Mouse (Mus musculus) ES-E14 (cell line): ENCODE data around the gene Mpc1. TPM values are rescaled to one million over a fixed set of nuclear protein-coding genes. Genes with fewer than 3 reads are reported as not detected.

Experiments used
- DNase-seq: peaks from one replicate; pipeline ENCODE4 v3.0.0-alpha.2; 2013; ENCODE audit warnings: low read depth, low spot score
- H3K27ac ChIP-seq: 2 replicates; pipeline ENCODE4 v1.5.1; 2012; ENCODE audit warnings: low read depth, mild to moderate bottlenecking, low read length, moderate library complexity, mixed read lengths; ENCODE audit not compliant: poor library complexity, insufficient read depth, severe bottlenecking
- H3K36me3 ChIP-seq: 2 replicates; pipeline ENCODE4 v1.6.1; 2012; ENCODE audit warnings: mild to moderate bottlenecking, low read length, moderate library complexity, mixed read lengths; ENCODE audit not compliant: control insufficient read depth, poor library complexity, insufficient read depth, severe bottlenecking
- H3K4me1 ChIP-seq, 2 experiments: fragments of 150-350 bp in 1 of 2; sonication (generic) in 1 of 2; 2 replicates each; pipeline ENCODE4 v1.6.1; 2012; ENCODE audit warnings: low read length in 2 of 2, mild to moderate bottlenecking in 1 of 2, mixed read lengths in 1 of 2; ENCODE audit not compliant: control insufficient read depth in 2 of 2, insufficient read depth in 2 of 2, poor library complexity in 1 of 2
- H3K4me3 ChIP-seq, 2 experiments: fragments of 150-350 bp in 1 of 2; sonication (generic) in 1 of 2; 2 replicates each; pipeline ENCODE4 v1.5.1; 2012; ENCODE audit warnings: low read length in 2 of 2, low read depth in 1 of 2, mild to moderate bottlenecking in 1 of 2, mixed read lengths in 1 of 2; ENCODE audit not compliant: insufficient read depth in 1 of 2, poor library complexity in 1 of 2, severe bottlenecking in 1 of 2
- H3K9ac ChIP-seq: 2 replicates; pipeline ENCODE4 v1.6.1; 2012; ENCODE audit warnings: low read depth, mild to moderate bottlenecking, low read length, mixed read lengths; ENCODE audit not compliant: poor library complexity, insufficient read depth, severe bottlenecking
- H3K9me3 ChIP-seq: fragments of 150-350 bp; sonication (generic); 2 replicates; pipeline ENCODE4 v1.6.1; 2012; ENCODE audit warnings: low read depth, mild to moderate bottlenecking, low read length; ENCODE audit not compliant: control insufficient read depth, insufficient read depth
- CHD2 ChIP-seq: IDR thresholded peaks from 2 replicates; pipeline ENCODE4 v1.6.1; 2014; ENCODE audit warnings: mild to moderate bottlenecking, low read depth, low read length, inconsistent platforms
- HCFC1 ChIP-seq: IDR thresholded peaks from 2 replicates; pipeline ENCODE4 v1.6.1; 2012; ENCODE audit warnings: low read length, inconsistent platforms, borderline replicate concordance; ENCODE audit not compliant: insufficient read depth
- MAFK ChIP-seq: IDR thresholded peaks from 2 replicates; pipeline ENCODE4 v1.6.1; 2014; ENCODE audit warnings: mild to moderate bottlenecking, low read depth, low read length, inconsistent platforms; ENCODE audit not compliant: insufficient read depth
- ZC3H11A ChIP-seq: IDR thresholded peaks from 2 replicates; pipeline ENCODE4 v1.6.1; 2012; ENCODE audit warnings: low read depth, mild to moderate bottlenecking, inconsistent platforms, low read length, borderline replicate concordance
- ZNF384 ChIP-seq: IDR thresholded peaks from 2 replicates; pipeline ENCODE4 v1.6.1; 2012; ENCODE audit warnings: low read depth, low read length, inconsistent platforms
- in situ Hi-C, 2 experiments: fragments of 600-800 bp; cut with MboI; formaldehyde crosslinking; loops; one replicate each; pipeline ENCODE4 v1.15.1; 2025; ENCODE audit warnings: low sequenced_read_pairs in 2 of 2, inconsistent platforms in 1 of 2; ENCODE audit not compliant: unreplicated experiment in 2 of 2
- total RNA-seq: library from RNA; depleted of rRNA; stranded (reverse); fragments of 300-350 nt; gene quantifications from 2 replicates; pipeline ENCODE4 v1.2.3, GENCODE M21; 2012

Mpc1 gene
- total RNA-seq, 1 experiment = 35.7 TPM

GRCm38 (mm10) chr17:8244124-8244523 is 38.6 kb upstream of the Mpc1 start:
- H3K27ac ChIP-seq = no peak overlapping the region
- no peak for TF ChIP-seq ZC3H11A
- no peak for TF ChIP-seq HCFC1
- no peak for TF ChIP-seq MAFK
- TF ChIP-seq CHD2 = no peak
- no peak for TF ChIP-seq ZNF384
- H3K36me3 ChIP-seq = no peaks in the 10 kb centered on the region
- H3K9me3 ChIP-seq = no peaks in the 10 kb centered on the region
- no peak overlapping the region for H3K9ac ChIP-seq
- DNase-seq = no peak
- in situ Hi-C loops = no loop called here
- peaks cover 0 to 26% of the 10 kb centered on the region in 2 experiments; a peak in 2 of 4 replicates for H3K4me1 ChIP-seq
- no peak overlapping the region for H3K4me3 ChIP-seq

DNA sequence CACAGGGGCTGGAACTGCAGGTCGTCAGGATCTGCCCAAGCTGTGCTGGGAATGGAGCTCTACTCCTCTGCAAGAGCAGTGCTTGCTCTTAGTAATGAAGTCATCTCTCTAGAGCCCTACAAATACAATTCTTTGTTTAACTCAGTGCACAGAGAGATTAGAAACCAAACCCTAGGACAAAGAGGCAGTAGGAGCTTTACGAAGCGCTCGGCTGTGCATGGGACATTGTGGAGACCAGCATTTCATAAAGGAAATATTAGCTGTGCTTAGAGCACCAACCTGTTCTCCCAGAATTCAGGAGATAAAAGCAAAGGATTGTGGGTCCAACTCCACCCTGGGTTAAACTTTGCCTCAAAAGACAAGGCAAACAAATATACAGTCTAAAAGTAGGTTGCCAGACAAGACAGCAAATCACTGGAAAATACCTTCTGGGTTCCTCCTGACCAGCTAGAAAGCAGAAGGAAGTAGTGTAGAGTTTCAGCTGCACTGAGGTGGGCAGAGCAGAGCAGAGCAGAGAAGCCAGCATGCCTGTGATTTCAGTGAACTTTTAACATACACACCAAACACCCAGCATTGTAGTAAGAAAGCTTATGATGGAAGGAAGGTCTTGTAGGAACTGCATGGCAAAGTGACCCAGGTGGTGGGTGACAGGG is 36.5 kb upstream of the Mpc1 start:
- no peak for TF ChIP-seq CHD2
- TF ChIP-seq MAFK = no peak
- no peak for TF ChIP-seq HCFC1
- TF ChIP-seq ZNF384 = no peak
- TF ChIP-seq ZC3H11A = no peak
- H3K4me3 ChIP-seq = no peak overlapping the region
- in situ Hi-C loops = no loop called here
- H3K9me3 ChIP-seq = no peaks in the 10 kb centered on the region
- no peaks in the 10 kb centered on the region for H3K36me3 ChIP-seq
- no peak overlapping the region for H3K27ac ChIP-seq
- H3K4me1 ChIP-seq = peaks cover 0 to 9% of the 10 kb centered on the region in 2 experiments; a peak in 1 of 4 replicates
- no peak for DNase-seq
- H3K9ac ChIP-seq = no peak overlapping the region

DNA sequence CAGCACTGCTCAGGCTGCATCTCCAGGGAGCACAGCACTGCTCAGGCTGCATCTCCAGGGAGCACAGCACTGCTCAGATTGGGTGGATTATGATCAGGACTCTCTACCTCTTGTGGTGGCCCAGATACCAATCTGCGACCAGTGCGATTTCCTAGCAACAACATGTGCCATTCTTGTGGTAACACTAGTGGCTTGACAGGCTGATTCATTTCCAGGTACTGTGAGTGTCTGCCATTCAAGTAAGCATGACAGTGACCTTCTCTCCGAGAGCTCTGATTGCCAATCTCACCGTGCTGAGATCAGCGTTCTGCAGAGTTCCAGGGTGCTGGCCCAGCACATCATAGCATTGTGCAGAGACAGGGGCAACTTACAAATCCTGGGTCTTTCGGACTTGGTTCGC is 31.0 kb upstream of the Mpc1 start:
- Histone ChIP-seq H3K9me3 (no peaks in the 10 kb centered on the region), H3K9ac (no peak overlapping the region), H3K27ac (no peak overlapping the region), H3K4me3 (no peak overlapping the region), H3K36me3 (no peaks in the 10 kb centered on the region), H3K4me1 (0 out of 4 replicates have a peak, but pooled peaks cover 0 to 2% of the 10 kb centered on the region in 2 experiments)
- no peak for TF ChIP-seq MAFK
- no peak for TF ChIP-seq ZNF384
- no peak for TF ChIP-seq ZC3H11A
- TF ChIP-seq HCFC1 = no peak
- no peak for TF ChIP-seq CHD2
- no peak for DNase-seq
- in situ Hi-C loops = no loop called here

GRCm38 (mm10) chr17:8254268-8254667 is 28.4 kb upstream of the Mpc1 start:
- Histone ChIP-seq H3K27ac (no peak overlapping the region), H3K9ac (no peak overlapping the region), H3K9me3 (no peaks in the 10 kb centered on the region), H3K4me1 (0 out of 4 replicates have a peak, but pooled peaks cover 0 to 2% of the 10 kb centered on the region in 2 experiments), H3K4me3 (no peak overlapping the region), H3K36me3 (no peaks in the 10 kb centered on the region)
- TF ChIP-seq ZC3H11A (no peak), ZNF384 (no peak), CHD2 (no peak), HCFC1 (no peak), MAFK (no peak)
- in situ Hi-C loops = no loop called here
- no peak for DNase-seq

GRCm38 (mm10) chr17:8254914-8255313 is 27.8 kb upstream of the Mpc1 start:
- H3K9me3 ChIP-seq = no peaks in the 10 kb centered on the region
- no peak overlapping the region for H3K9ac ChIP-seq
- H3K4me1 ChIP-seq = 0 out of 4 replicates have a peak, but pooled peaks cover 0 to 2% of the 10 kb centered on the region in 2 experiments
- no peak overlapping the region for H3K27ac ChIP-seq
- TF ChIP-seq ZNF384 = no peak
- TF ChIP-seq CHD2 = no peak
- TF ChIP-seq ZC3H11A = no peak
- no peak for TF ChIP-seq MAFK
- no peak for TF ChIP-seq HCFC1
- in situ Hi-C loops = no loop called here
- H3K4me3 ChIP-seq = no peak overlapping the region
- DNase-seq = no peak
- H3K36me3 ChIP-seq = no peaks in the 10 kb centered on the region
